Mouse (Mus musculus): ENCODE data around the gene Trim33. TPM values are rescaled to one million over a fixed set of nuclear protein-coding genes. Genes with fewer than 3 reads are reported as not detected.

Trim33 gene
- total and polyA plus RNA-seq, 3 experiments, result 20.2 to 30.4 TPM; not detected in 1

GRCm38 (mm10) chr3:103378018-103378417 is 98.9 kb downstream of the Trim33 start (continued):
- TF ChIP-seq E2F4 (IDR thresholded peaks at IDR 0.05; ENCODE audit: borderline replicate concordance, low read depth, low read length), result no peak
- TF ChIP-seq MAX (IDR thresholded peaks at IDR 0.05; ENCODE audit: low read length), result no peak

- H3K79me2 ChIP-seq (ENCODE audit: control insufficient read depth, insufficient read depth, low read length, poor library complexity), result no peaks in the 10 kb centered on the region; the same call in 1 of the 2 replicates
Measured at GRCm38 (mm10) chr3:103379371-103379770, 100.3 kb downstream of the Trim33 start.

GRCm38 (mm10) chr3:103380814-103381213 is 101.7 kb downstream of the Trim33 start:
- TF ChIP-seq MYC (IDR thresholded peaks at IDR 0.05; ENCODE audit: low read depth, low read length), result no peak
- TF ChIP-seq GABPA (IDR thresholded peaks at IDR 0.05; ENCODE audit: low read depth, low read length), result no peak
- no peak for TF ChIP-seq TBP (IDR thresholded peaks at IDR 0.05; ENCODE audit: low read depth, low read length)
- no peak for TF ChIP-seq HCFC1 (IDR thresholded peaks at IDR 0.05; ENCODE audit: low read depth, low read length)
- no peak for TF ChIP-seq MAZ (IDR thresholded peaks at IDR 0.05; ENCODE audit: low read depth, low read length)
- TF ChIP-seq BHLHE40 (IDR thresholded peaks at IDR 0.05; ENCODE audit: borderline replicate concordance, low read depth, low read length), result no peak
- no peak for TF ChIP-seq KAT2A (conservative IDR thresholded peaks at IDR 0.05; ENCODE audit: low read depth, low read length)
- no peak for TF ChIP-seq NELFE (IDR thresholded peaks at IDR 0.05; ENCODE audit: low read depth, low read length)
- no peak for TF ChIP-seq CTCF (IDR thresholded peaks at IDR 0.05 in 2 of 3, conservative IDR thresholded peaks at IDR 0.05 in 1 of 3; ENCODE audit: control insufficient read depth in 1 of 3, insufficient read depth in 1 of 3, low read depth in 2 of 3, low read length in 3 of 3, poor library complexity in 1 of 3, severe bottlenecking in 1 of 3)
- no peak for TF ChIP-seq ETS1 (IDR thresholded peaks at IDR 0.05; ENCODE audit: low read depth, low read length)
- no peak for TF ChIP-seq E2F4 (IDR thresholded peaks at IDR 0.05; ENCODE audit: borderline replicate concordance, low read depth, low read length)
- TF ChIP-seq UBTF (IDR thresholded peaks at IDR 0.05; ENCODE audit: borderline replicate concordance, insufficient read depth, low read depth, low read length), result no peak
- DNase-seq (ENCODE audit: low read depth, low spot score), result no peak
- Histone ChIP-seq H3K27ac (ENCODE audit: control insufficient read depth, low read depth, low read length) (no peak overlapping the region), H3K79me2 (ENCODE audit: control insufficient read depth, insufficient read depth, low read length, poor library complexity) (no peaks in the 10 kb centered on the region; the same call in 1 of the 2 replicates), H3K36me3 (ENCODE audit: control insufficient read depth in 1 of 2, insufficient read depth in 2 of 2, low read length in 2 of 2) (peaks cover 0 to 3% of the 10 kb centered on the region in 2 experiments; a peak in 2 of 4 replicates), H3K9me3 (replicated peaks; ENCODE audit: insufficient read depth, low read length) (no peaks in the 10 kb centered on the region), H3K27me3 (ENCODE audit: control insufficient read depth in 1 of 2, insufficient read depth in 2 of 2, low read length in 2 of 2) (no peaks in the 10 kb centered on the region), H3K9ac (ENCODE audit: control insufficient read depth, low read depth, low read length, poor library complexity, severe bottlenecking) (no peak overlapping the region), H3K4me1 (ENCODE audit: control insufficient read depth in 1 of 2, insufficient read depth in 2 of 2, low read length in 2 of 2) (peaks cover 5 to 6% of the 10 kb centered on the region in 2 experiments), H3K4me3 (ENCODE audit: control insufficient read depth in 1 of 2, insufficient read depth in 1 of 2, low read depth in 2 of 2, low read length in 2 of 2) (no peak overlapping the region)

More at GRCm38 (mm10) chr3:103379371-103379770, 100.3 kb downstream of the Trim33 start:
- Histone ChIP-seq H3K9ac (ENCODE audit: control insufficient read depth, low read depth, low read length, poor library complexity, severe bottlenecking) (no peak overlapping the region), H3K27me3 (ENCODE audit: control insufficient read depth in 1 of 2, insufficient read depth in 2 of 2, low read length in 2 of 2) (no peaks in the 10 kb centered on the region), H3K4me1 (ENCODE audit: control insufficient read depth in 1 of 2, insufficient read depth in 2 of 2, low read length in 2 of 2) (peaks cover 0 to 5% of the 10 kb centered on the region in 2 experiments; a peak in 2 of 4 replicates), H3K36me3 (ENCODE audit: control insufficient read depth in 1 of 2, insufficient read depth in 2 of 2, low read length in 2 of 2) (no peaks in the 10 kb centered on the region; a peak in 1 of 4 replicates), H3K9me3 (replicated peaks; ENCODE audit: insufficient read depth, low read length) (no peaks in the 10 kb centered on the region), H3K4me3 (ENCODE audit: control insufficient read depth in 1 of 2, insufficient read depth in 1 of 2, low read depth in 2 of 2, low read length in 2 of 2) (no peak overlapping the region), H3K27ac (ENCODE audit: control insufficient read depth, low read depth, low read length) (no peak overlapping the region)
- no peak for DNase-seq (ENCODE audit: low read depth, low spot score)
- no peak for TF ChIP-seq RAD21 (IDR thresholded peaks at IDR 0.05; ENCODE audit: low read depth, low read length)
- no peak for TF ChIP-seq POLR2A (IDR thresholded peaks at IDR 0.05; ENCODE audit: control insufficient read depth in 1 of 2, insufficient read depth in 1 of 2, low read depth in 1 of 2, low read length in 2 of 2, poor library complexity in 1 of 2)
- no peak for TF ChIP-seq MAFK (IDR thresholded peaks at IDR 0.05; ENCODE audit: borderline replicate concordance, low read depth, low read length)
- TF ChIP-seq ZKSCAN1 (IDR thresholded peaks at IDR 0.05; ENCODE audit: low read depth, low read length), result no peak
- TF ChIP-seq TAL1 (IDR thresholded peaks at IDR 0.05; ENCODE audit: low read length), result no peak
- no peak for TF ChIP-seq CHD1 (IDR thresholded peaks at IDR 0.05; ENCODE audit: low read depth, low read length)
- no peak for TF ChIP-seq GABPA (IDR thresholded peaks at IDR 0.05; ENCODE audit: low read depth, low read length)
- no peak for TF ChIP-seq MEF2A (IDR thresholded peaks at IDR 0.05; ENCODE audit: extremely low read depth, insufficient replicate concordance, low read depth, low read length, poor library complexity, severe bottlenecking)
- no peak for TF ChIP-seq GATA1 (IDR thresholded peaks at IDR 0.05; ENCODE audit: low read depth, low read length)
- TF ChIP-seq USF2 (IDR thresholded peaks at IDR 0.05; ENCODE audit: borderline replicate concordance in 1 of 2, insufficient read depth in 1 of 2, low read depth in 1 of 2, low read length in 2 of 2), result no peak
- TF ChIP-seq BHLHE40 (IDR thresholded peaks at IDR 0.05; ENCODE audit: borderline replicate concordance, low read depth, low read length), result no peak
- no peak for TF ChIP-seq POLR2AphosphoS5 (IDR thresholded peaks at IDR 0.05; ENCODE audit: borderline replicate concordance, low read depth, low read length)

Measured in MEL (cell line).